Mouse (Mus musculus): ENCODE data around the gene Fsd1. TPM values are rescaled to one million over a fixed set of nuclear protein-coding genes. Genes with fewer than 3 reads are reported as not detected.
A peak's percentile ranks its signal among the peaks of the same experiment; 100 is the strongest.

The Fsd1 gene
- polyA plus RNA-seq, 1 experiment: 22.0 TPM

DNA sequence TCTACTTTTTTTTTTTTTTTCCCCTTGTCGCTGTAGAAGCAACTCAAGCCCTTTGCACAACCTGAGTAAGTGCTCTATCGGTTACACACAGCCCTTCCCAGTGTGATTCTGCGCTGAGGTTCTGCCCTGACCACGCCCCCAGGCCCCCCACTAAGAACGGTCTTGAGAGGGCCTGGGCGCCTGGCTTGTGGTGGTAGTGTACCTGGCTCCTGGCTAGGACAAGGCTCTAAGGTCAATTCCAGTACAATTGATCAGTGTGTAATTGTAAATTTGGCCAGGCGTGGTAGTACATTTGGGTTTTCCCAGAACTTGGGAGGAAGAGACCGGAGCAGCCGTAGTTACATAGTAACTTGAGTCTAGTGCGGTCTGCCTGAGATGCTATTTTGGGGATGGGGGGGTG, 20.6 kb downstream of the Fsd1 start:
- H3K9ac ChIP-seq (ENCODE audit: low read depth, poor library complexity, severe bottlenecking): 0 out of 2 replicates have a peak overlapping the region, but pooled peaks have one; percentile 26
- H3K4me1 ChIP-seq (ENCODE audit: control insufficient read depth, insufficient read depth, low read length): peaks cover 8% of the 10 kb centered on the region
- H3K27me3 ChIP-seq (ENCODE audit: control insufficient read depth, insufficient read depth, low read length, poor library complexity, severe bottlenecking): no peaks in the 10 kb centered on the region
- no peaks in the 10 kb centered on the region for H3K9me3 ChIP-seq (replicated peaks; ENCODE audit: control insufficient read depth, insufficient read depth, low read length, poor library complexity, severe bottlenecking)
- peaks cover 7% of the 10 kb centered on the region for H3K36me3 ChIP-seq (ENCODE audit: control insufficient read depth, insufficient read depth, low read length, poor library complexity, severe bottlenecking)
- H3K27ac ChIP-seq (ENCODE audit: insufficient read depth, low read length): peak overlapping the region; percentile 94
- H3K4me3 ChIP-seq (ENCODE audit: low read depth, low read length): no peak overlapping the region
- TF ChIP-seq EP300 (IDR thresholded peaks at IDR 0.05; ENCODE audit: insufficient read depth, low read depth, low read length) (no peak), CTCF (IDR thresholded peaks at IDR 0.05; ENCODE audit: low read depth, low read length) (no peak), POLR2A (IDR thresholded peaks at IDR 0.05; ENCODE audit: insufficient read depth, low read length) (no peak)

DNA sequence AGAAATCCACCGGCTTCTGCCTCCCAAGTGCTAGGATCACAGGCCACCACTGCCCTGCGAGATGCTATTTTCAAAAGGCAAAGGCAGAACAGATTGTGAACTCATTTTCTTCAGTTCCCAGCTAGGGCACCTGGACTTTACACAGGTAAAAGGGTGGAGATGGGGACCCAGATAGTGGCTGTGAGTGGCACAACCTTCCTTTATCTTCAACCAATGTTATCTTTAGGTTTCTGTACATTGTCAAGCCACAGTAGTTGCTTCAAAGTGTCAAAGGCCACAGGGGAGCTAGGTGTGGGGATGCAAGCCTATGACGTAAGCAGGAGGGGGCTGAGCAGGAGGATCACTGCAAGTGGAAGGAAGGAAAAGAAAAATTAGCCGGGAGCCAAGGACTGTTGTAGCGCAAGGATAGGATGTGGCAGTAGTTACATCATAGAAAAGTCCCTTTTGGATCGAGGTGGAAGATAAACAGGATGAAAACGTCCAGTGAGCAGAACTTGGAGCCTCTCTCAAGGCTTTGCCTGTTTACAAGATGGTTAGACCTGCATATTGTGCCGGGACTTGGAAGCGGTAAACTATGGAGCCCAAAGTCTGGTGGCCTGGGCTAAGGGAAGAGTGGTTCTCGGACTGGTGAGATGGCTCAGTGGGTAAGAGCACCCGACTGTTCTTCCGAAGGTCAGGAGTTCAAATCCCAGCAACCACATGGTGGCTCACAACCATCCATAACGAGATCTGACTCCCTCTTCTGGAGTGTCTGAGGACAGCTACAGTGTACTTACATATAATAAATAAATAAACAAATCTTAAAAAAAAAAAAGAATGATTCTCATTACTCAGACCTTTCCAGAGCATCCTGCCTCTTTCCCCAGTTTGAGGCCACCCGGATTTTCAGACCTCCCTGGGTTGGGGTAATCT, 21.4 kb downstream of the Fsd1 start:
- H3K27ac ChIP-seq (ENCODE audit: insufficient read depth, low read length): peak overlapping the region; percentile 94
- peak overlapping the region; percentile 58 for H3K4me3 ChIP-seq (ENCODE audit: low read depth, low read length)
- TF ChIP-seq CTCF (IDR thresholded peaks at IDR 0.05; ENCODE audit: low read depth, low read length) (no peak), EP300 (IDR thresholded peaks at IDR 0.05; ENCODE audit: insufficient read depth, low read depth, low read length) (no peak), POLR2A (IDR thresholded peaks at IDR 0.05; ENCODE audit: insufficient read depth, low read length) (no peak)
- H3K36me3 ChIP-seq (ENCODE audit: control insufficient read depth, insufficient read depth, low read length, poor library complexity, severe bottlenecking): peaks cover 14% of the 10 kb centered on the region
- H3K27me3 ChIP-seq (ENCODE audit: control insufficient read depth, insufficient read depth, low read length, poor library complexity, severe bottlenecking): no peaks in the 10 kb centered on the region
- H3K9me3 ChIP-seq (replicated peaks; ENCODE audit: control insufficient read depth, insufficient read depth, low read length, poor library complexity, severe bottlenecking): no peaks in the 10 kb centered on the region
- H3K9ac ChIP-seq (ENCODE audit: low read depth, poor library complexity, severe bottlenecking): peak overlapping the region; percentile 26; the same call in 1 of the 2 replicates
- H3K4me1 ChIP-seq (ENCODE audit: control insufficient read depth, insufficient read depth, low read length): peaks cover 8% of the 10 kb centered on the region

GRCm38 (mm10) chr17:56008356-56009087, 22.2 kb downstream of the Fsd1 start:
- Histone ChIP-seq H3K9ac (ENCODE audit: low read depth, poor library complexity, severe bottlenecking) (peak overlapping the region; percentile 38), H3K36me3 (ENCODE audit: control insufficient read depth, insufficient read depth, low read length, poor library complexity, severe bottlenecking) (peaks cover 14% of the 10 kb centered on the region), H3K9me3 (replicated peaks; ENCODE audit: control insufficient read depth, insufficient read depth, low read length, poor library complexity, severe bottlenecking) (no peaks in the 10 kb centered on the region), H3K4me1 (ENCODE audit: control insufficient read depth, insufficient read depth, low read length) (peaks cover 8% of the 10 kb centered on the region), H3K27ac (ENCODE audit: insufficient read depth, low read length) (peak overlapping the region; percentile 87), H3K4me3 (ENCODE audit: low read depth, low read length) (peak overlapping the region; percentile 94), H3K27me3 (ENCODE audit: control insufficient read depth, insufficient read depth, low read length, poor library complexity, severe bottlenecking) (no peaks in the 10 kb centered on the region)
- peak; percentile 49 for TF ChIP-seq POLR2A (IDR thresholded peaks at IDR 0.05; ENCODE audit: insufficient read depth, low read length)
- no peak for TF ChIP-seq CTCF (IDR thresholded peaks at IDR 0.05; ENCODE audit: low read depth, low read length)
- peak; percentile 55; the same call in 1 of the 2 replicates for TF ChIP-seq EP300 (IDR thresholded peaks at IDR 0.05; ENCODE audit: insufficient read depth, low read depth, low read length)

- H3K27ac ChIP-seq (ENCODE audit: insufficient read depth, low read length): 0 out of 2 replicates have a peak overlapping the region, but pooled peaks have one; percentile 87
- no peaks in the 10 kb centered on the region for H3K27me3 ChIP-seq (ENCODE audit: control insufficient read depth, insufficient read depth, low read length, poor library complexity, severe bottlenecking)
- H3K4me3 ChIP-seq (ENCODE audit: low read depth, low read length): peak overlapping the region; percentile 94
- no peaks in the 10 kb centered on the region for H3K9me3 ChIP-seq (replicated peaks; ENCODE audit: control insufficient read depth, insufficient read depth, low read length, poor library complexity, severe bottlenecking)
- H3K4me1 ChIP-seq (ENCODE audit: control insufficient read depth, insufficient read depth, low read length): peaks cover 8% of the 10 kb centered on the region
- peak overlapping the region; percentile 38 for H3K9ac ChIP-seq (ENCODE audit: low read depth, poor library complexity, severe bottlenecking)
- peaks cover 14% of the 10 kb centered on the region for H3K36me3 ChIP-seq (ENCODE audit: control insufficient read depth, insufficient read depth, low read length, poor library complexity, severe bottlenecking)
- no peak for TF ChIP-seq EP300 (IDR thresholded peaks at IDR 0.05; ENCODE audit: insufficient read depth, low read depth, low read length)
- TF ChIP-seq CTCF (IDR thresholded peaks at IDR 0.05; ENCODE audit: low read depth, low read length): peak; percentile 23
- TF ChIP-seq POLR2A (IDR thresholded peaks at IDR 0.05; ENCODE audit: insufficient read depth, low read length): peak; percentile 85
These were observed 23.0 kb downstream of the Fsd1 start for GRCm38 (mm10) chr17:56009088-56009961.

GRCm38 (mm10) chr17:56009962-56010240, 23.6 kb downstream of the Fsd1 start:
- no peaks in the 10 kb centered on the region for H3K9me3 ChIP-seq (replicated peaks; ENCODE audit: control insufficient read depth, insufficient read depth, low read length, poor library complexity, severe bottlenecking)
- H3K4me3 ChIP-seq (ENCODE audit: low read depth, low read length): peak overlapping the region; percentile 94
- peak overlapping the region; percentile 38 for H3K9ac ChIP-seq (ENCODE audit: low read depth, poor library complexity, severe bottlenecking)
- TF ChIP-seq EP300 (IDR thresholded peaks at IDR 0.05; ENCODE audit: insufficient read depth, low read depth, low read length) (no peak), CTCF (IDR thresholded peaks at IDR 0.05; ENCODE audit: low read depth, low read length) (no peak), POLR2A (IDR thresholded peaks at IDR 0.05; ENCODE audit: insufficient read depth, low read length) (no peak)
- peaks cover 17% of the 10 kb centered on the region for H3K36me3 ChIP-seq (ENCODE audit: control insufficient read depth, insufficient read depth, low read length, poor library complexity, severe bottlenecking)
- peaks cover 8% of the 10 kb centered on the region for H3K4me1 ChIP-seq (ENCODE audit: control insufficient read depth, insufficient read depth, low read length)
- no peak overlapping the region for H3K27ac ChIP-seq (ENCODE audit: insufficient read depth, low read length)
- H3K27me3 ChIP-seq (ENCODE audit: control insufficient read depth, insufficient read depth, low read length, poor library complexity, severe bottlenecking): no peaks in the 10 kb centered on the region
